Mouse (Mus musculus) kidney, postnatal 0 days (tissue): ENCODE measurements around the gene 1600002K03Rik. TPM values are rescaled to one million over a fixed set of nuclear protein-coding genes. Genes with fewer than 3 reads are reported as not detected.

Experiments used
- ATAC-seq: fragments of 200-750 bp; cut with Nextera tagmentation; replicated peaks from 2 replicates; pipeline ENCODE4 v1.8.0; 2017; ENCODE audit warnings: low read depth, moderate number of reproducible peaks, moderate TSS enrichment, moderate library complexity; ENCODE audit not compliant: low FRiP score
- DNase-seq: peaks from one replicate; pipeline ENCODE4 v3.0.0-alpha.2; 2016; ENCODE audit warnings: low spot score
- H3K27ac ChIP-seq: fragments of 300-500 bp; sonication (generic); 2 replicates; pipeline ENCODE4 v1.5.1; 2014; ENCODE audit warnings: mild to moderate bottlenecking
- H3K27me3 ChIP-seq: fragments of 300-500 bp; sonication (generic); 2 replicates; pipeline ENCODE4 v1.6.1; 2014; ENCODE audit warnings: low read length, mixed read lengths; ENCODE audit not compliant: insufficient read depth
- H3K36me3 ChIP-seq: fragments of 300-500 bp; sonication (generic); 2 replicates; pipeline ENCODE4 v1.6.1; 2014; ENCODE audit warnings: low read length, mixed read lengths; ENCODE audit not compliant: insufficient read depth
- H3K4me1 ChIP-seq: fragments of 300-500 bp; sonication (generic); replicated peaks from 2 replicates; pipeline ENCODE4 v1.6.1; 2014; ENCODE audit warnings: antibody characterized with exemption, low read length, mixed read lengths; ENCODE audit not compliant: insufficient read depth
- H3K4me2 ChIP-seq: fragments of 300-500 bp; sonication (generic); 2 replicates; pipeline ENCODE4 v1.6.1; 2014; ENCODE audit warnings: mild to moderate bottlenecking, low read length, moderate library complexity, mixed read lengths
- H3K4me3 ChIP-seq: fragments of 300-500 bp; sonication (generic); replicated peaks from 2 replicates; pipeline ENCODE4 v1.5.1; 2014; ENCODE audit warnings: low read depth, low read length
- H3K9ac ChIP-seq: fragments of 300-500 bp; sonication (generic); 2 replicates; pipeline ENCODE4 v1.6.1; 2014; ENCODE audit warnings: low read depth, low read length
- H3K9me3 ChIP-seq: fragments of 300-500 bp; sonication (generic); replicated peaks from 2 replicates; pipeline ENCODE4 v1.6.1; 2016; ENCODE audit warnings: low read length, inconsistent platforms, mixed read lengths
- CTCF ChIP-seq: IDR thresholded peaks from 2 replicates; pipeline ENCODE4 v1.5.1; 2016; ENCODE audit warnings: antibody characterized with exemption, low read depth, mild to moderate bottlenecking, moderate library complexity
- WGBS: fragments of 180-500 bp; shearing (Covaris S2); extraction: QIAGEN DNeasy Blood & Tissue Kit; methylation state at CpG from one replicate; pipeline ENCODE4 v1.1.7; 2014; 5-methylcytosine and 5-hydroxymethylcytosine counted together
- polyA plus RNA-seq: library from polyadenylated mRNA; unstranded; fragments of >200 nt; fragmentation: Nextera tagmentation; extraction: Ambion mirVana; gene quantifications from 2 replicates; pipeline ENCODE4 v1.2.1, GENCODE M21; 2015

The 1600002K03Rik gene
- polyA plus RNA-seq, 1 experiment from 2014 or later: 11.0 TPM

- Histone ChIP-seq H3K27ac (peak within 1 kb of the TSS; percentile 100), H3K36me3 (peaks cover 32% of the 10 kb centered on the region)
Observed at GRCm38 (mm10) chr10:80147719-80148601, 24.8 kb upstream of the 1600002K03Rik start, which contains the start of gene Midn. Gene Midn, plus strand, starts transcription at chr10:80148272.

GRCm38 (mm10) chr10:80148610-80149290 lies 24.0 kb upstream of the 1600002K03Rik start:
- Histone ChIP-seq H3K4me2 (peak overlapping the region; percentile 58), H3K4me3 (peak overlapping the region; percentile 99), H3K36me3 (peaks cover 38% of the 10 kb centered on the region), H3K9me3 (no peaks in the 10 kb centered on the region), H3K9ac (peak overlapping the region; percentile 77), H3K4me1 (peaks cover 31% of the 10 kb centered on the region; the same call in 1 of the 2 replicates), H3K27me3 (no peaks in the 10 kb centered on the region), H3K27ac (peak overlapping the region; percentile 100)
- peak; percentile 45 for ATAC-seq
- under 1% methylated on average over 57 of the region's 57 CpGs for WGBS
- DNase-seq: peak; percentile 95
- peak; percentile 67 for TF ChIP-seq CTCF

More at GRCm38 (mm10) chr10:80147719-80148601, 24.8 kb upstream of the 1600002K03Rik start, which contains the start of gene Midn:
- peaks cover 23% of the 10 kb centered on the region for H3K4me1 ChIP-seq
- peak; percentile 68 for TF ChIP-seq CTCF
- peak within 1 kb of the TSS; percentile 58 for H3K4me2 ChIP-seq
- ATAC-seq (peak; percentile 30), DNase-seq (peak; percentile 82)
- peak within 1 kb of the TSS; percentile 77 for H3K9ac ChIP-seq
- no peaks in the 10 kb centered on the region for H3K27me3 ChIP-seq
- no peaks in the 10 kb centered on the region for H3K9me3 ChIP-seq
- H3K4me3 ChIP-seq: peak within 1 kb of the TSS; percentile 99
- 0% methylated on average over 37 of the region's 42 CpGs for WGBS

GRCm38 (mm10) chr10:80149291-80150225 lies 23.2 kb upstream of the 1600002K03Rik start:
- Histone ChIP-seq H3K9me3 (no peaks in the 10 kb centered on the region), H3K36me3 (peaks cover 38% of the 10 kb centered on the region), H3K9ac (peak overlapping the region; percentile 98), H3K27me3 (no peaks in the 10 kb centered on the region), H3K4me2 (peak overlapping the region; percentile 69), H3K4me3 (peak overlapping the region; percentile 99), H3K4me1 (peaks cover 39% of the 10 kb centered on the region; the same call in 1 of the 2 replicates), H3K27ac (peak overlapping the region; percentile 100)
- DNase-seq (peak; percentile 99), ATAC-seq (peak; percentile 70)
- TF ChIP-seq CTCF: no peak
- WGBS: 1% methylated on average over 78 of the region's 88 CpGs

GRCm38 (mm10) chr10:80150226-80151210 lies 22.2 kb upstream of the 1600002K03Rik start:
- peak overlapping the region; percentile 100 for H3K27ac ChIP-seq
- ATAC-seq: no peak
- peak overlapping the region; percentile 99 for H3K4me3 ChIP-seq
- H3K36me3 ChIP-seq: peaks cover 39% of the 10 kb centered on the region
- WGBS: 1% methylated on average over 55 of the region's 71 CpGs
- H3K4me1 ChIP-seq: peaks cover 48% of the 10 kb centered on the region
- H3K9ac ChIP-seq: peak overlapping the region; percentile 98
- peak overlapping the region; percentile 69 for H3K4me2 ChIP-seq
- no peak for TF ChIP-seq CTCF
- DNase-seq: peak; percentile 66
- no peaks in the 10 kb centered on the region for H3K9me3 ChIP-seq
- no peaks in the 10 kb centered on the region for H3K27me3 ChIP-seq
